Mouse (Mus musculus) embryo, embryonic 11 days (tissue): ENCODE measurements around the gene Taar9.
"Not testable (repeated sequence)": the region's sequence is repeated elsewhere in the genome, so short reads cannot be mapped to it uniquely, and the experiment has no call there.

Experiments
- DNase-seq: peaks from one replicate; pipeline ENCODE4 v3.0.0-alpha.2; 2015

Taar9 gene

GRCm38 (mm10) chr10:24074751-24075150, 34.6 kb downstream of the Taar9 start:
- not testable (repeated sequence) for DNase-seq

- DNase-seq: no peak
These were observed 50.3 kb downstream of the Taar9 start for GRCm38 (mm10) chr10:24058986-24059385.
